Mouse (Mus musculus) B cell, adult 2 months (primary cell): ENCODE results near the gene Abhd14a.
A peak's percentile ranks its signal among the peaks of the same experiment; 100 is the strongest.

ENCODE experiments used
- DNase-seq, 2 experiments: peaks; one replicate each; pipeline ENCODE4 v3.0.0; 2022

Gene Abhd14a

DNA sequence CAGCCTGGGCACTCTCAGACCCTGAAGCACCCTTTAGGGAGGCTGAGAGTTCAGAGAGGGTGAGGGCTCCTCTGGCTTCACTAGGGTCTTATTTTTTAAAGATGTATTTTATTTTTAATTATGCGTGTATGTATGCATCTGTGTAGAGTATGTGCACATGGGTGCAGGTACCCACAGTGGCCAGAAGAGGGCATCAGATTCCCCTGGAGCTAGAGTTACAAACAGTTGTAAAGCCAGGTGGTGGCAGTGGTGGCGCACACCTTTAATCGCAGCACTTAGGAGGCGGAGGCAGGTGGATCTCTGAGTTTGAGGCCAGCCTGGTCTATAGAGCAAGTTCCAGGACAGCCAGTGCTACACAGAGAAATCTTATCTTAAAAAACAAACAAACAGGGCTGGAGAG lies 38.4 kb downstream of the Abhd14a start:
- no peak for DNase-seq

DNA sequence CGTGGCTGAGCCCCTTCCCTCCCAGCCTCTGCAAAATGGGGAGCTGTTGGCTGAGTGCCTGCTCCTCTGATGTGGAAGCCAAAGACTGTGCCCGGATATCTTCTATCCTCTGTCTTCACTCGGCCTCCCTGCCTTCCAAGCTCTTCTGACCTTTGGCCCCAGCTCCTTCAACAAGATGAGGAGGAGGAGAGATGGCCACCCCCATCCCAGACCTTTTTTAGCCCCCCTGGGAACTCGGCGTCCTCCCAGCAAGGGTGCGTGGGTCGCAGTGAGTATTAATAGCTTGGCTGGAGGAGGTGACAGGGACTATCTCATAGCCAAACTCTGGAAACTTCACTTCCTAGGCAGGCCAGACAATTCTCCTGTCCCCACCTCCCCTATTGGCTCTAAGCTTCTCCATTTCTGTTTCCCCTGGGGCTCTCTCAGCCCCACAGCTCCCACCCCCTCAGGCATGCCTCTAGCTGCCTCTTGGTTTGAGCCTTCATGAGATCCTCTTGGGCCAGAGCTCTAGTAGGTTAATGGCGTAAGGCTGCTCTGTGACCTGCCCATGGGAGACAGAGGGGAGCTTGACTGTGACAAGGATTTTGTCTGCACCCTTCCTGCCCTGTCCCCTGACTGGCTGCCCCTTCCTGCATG lies 40.9 kb downstream of the Abhd14a start:
- no peak for DNase-seq

DNA sequence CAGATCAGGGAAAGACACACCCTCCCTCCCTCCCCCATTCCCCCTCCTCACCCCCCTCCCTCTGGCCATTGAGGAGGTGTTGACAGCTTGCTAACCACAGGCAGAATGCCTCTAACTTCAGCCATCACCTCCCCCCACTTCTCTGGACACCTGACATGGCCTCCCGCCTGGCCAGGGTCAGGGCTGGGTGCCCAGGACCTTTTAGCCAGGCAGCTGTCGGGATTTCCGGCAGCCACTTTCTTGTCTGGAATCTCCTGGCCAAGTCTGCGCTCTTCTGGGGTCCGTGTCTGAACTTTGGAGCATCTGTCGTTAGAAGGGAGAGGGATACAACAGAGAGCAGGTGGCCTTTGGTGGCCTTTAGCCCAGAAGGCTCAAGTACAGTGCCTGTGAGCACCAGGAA lies 42.2 kb downstream of the Abhd14a start:
- DNase-seq = no peak

DNA sequence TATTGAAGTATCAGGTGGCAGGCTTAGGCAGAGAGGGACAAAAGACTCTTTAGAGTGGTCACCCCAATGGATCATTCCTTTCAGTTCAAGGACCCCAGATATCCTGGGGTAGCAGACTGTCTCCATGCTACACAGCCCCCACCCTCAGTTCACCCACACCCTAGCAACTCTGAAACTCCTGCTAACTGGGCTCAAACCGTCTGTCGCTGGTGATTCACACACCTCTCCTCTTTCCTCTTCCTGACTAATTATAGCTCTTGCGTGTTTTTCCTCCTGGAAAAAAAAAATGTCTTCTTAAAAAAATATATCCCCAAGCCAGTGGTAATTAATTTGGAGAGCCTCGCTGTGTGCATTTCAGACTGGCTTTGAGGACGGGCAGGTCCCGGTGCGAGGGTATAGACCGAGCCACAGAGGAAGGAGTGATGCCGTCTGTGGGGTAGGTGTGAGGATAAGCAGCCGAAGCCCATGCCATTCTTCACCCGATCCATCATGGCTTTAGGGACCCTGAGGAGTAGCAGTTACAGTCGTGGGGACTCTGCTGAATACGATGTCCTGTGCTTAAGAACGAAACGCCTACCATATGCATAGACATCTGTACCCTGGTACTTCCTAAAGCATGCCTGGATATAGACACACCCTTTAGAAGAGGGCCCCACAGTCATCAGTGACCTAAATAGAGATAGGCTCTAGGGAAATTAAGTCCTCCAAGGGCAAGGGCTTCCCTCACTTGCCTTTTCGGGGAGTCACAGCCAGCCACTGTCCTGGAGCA lies 44.7 kb downstream of the Abhd14a start:
- DNase-seq = no peak

DNA sequence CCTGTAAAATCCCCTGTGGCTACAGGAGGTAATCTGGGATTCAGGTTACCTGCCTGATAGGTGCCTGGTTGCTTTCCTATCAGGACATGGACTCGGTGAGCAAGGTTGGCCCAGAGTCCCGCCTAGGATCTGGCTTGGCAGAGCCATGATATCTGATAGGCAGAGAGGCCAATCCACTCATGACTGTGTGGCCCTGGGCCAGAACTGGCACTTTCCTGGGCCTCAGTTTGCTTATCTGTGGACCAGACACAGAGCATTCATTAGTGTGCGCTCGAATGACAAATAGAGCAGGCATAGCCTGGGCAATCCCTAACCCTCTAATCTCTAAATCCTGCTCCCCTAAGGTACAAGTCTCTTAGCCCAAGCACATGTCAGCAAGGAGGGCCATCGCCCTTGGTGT lies 45.3 kb downstream of the Abhd14a start:
- DNase-seq = no peak

DNA sequence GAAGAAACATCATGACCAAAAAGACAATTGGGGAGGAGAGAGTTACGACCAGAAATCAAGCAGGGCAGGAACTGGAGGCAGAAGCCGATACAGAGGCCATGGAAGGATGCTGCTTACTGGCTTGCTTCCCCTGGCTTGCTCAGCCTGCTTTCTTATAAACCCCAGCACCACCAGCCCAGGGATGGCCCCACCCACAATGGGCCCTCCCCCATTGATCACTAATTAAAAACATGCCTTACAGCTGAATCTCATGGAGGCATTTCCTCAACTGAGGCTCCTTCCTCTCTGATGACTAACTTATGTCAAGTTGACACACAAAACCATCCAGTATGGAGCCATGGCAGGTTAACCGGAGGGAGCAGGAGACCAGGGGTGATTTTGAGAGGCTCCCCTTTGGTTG lies 47.7 kb downstream of the Abhd14a start:
- DNase-seq = no peak

DNA sequence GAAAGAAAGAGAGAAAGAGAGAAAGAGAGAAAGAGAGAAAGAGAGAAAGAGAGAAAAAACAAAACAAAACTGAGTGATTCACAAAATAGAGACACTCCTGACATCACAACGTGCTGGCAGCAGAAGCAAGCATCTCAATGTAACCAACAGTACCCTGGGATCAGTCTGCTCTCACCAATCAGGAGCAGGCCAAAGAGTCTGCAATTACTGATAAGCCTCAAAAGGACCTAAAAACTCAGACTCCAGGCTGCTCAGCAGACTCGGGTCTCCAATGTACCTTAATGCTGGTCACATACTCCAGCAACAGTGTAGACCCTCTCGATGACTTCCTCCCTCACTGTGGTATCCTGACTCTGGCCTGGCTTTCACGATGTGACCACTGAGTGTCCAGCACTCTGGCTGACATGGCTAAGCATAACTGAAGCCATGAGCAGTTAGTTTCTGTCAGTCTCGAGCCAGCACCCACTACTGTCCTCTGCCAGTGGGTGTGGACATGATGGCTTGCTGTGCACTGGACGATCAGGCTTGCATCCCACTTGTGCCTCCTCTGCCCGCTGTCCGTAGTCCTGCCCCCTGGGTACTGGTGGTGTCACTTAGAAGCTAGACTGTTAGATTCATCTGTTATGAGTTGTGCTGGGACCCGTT lies 48.7 kb downstream of the Abhd14a start:
- no peak for DNase-seq

DNA sequence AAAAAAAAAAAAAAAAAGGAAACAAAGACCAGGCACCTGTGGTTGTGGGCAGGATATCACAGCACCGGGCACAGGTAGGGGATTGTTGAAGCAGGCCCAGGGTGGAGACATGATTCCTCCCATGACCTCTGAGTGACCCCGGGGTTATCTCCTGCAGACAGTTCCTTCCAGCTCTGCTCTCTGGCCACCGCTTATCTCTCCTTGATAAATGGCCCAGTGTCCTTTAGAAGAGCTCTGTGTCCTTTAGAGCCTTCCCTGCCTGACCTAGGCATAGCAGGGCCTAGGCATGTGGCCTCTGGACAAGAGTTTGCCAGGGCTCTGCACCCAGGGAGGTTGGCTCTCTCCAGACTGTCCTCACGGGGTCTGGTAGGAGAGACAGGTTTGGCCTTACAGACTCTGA lies 49.7 kb downstream of the Abhd14a start:
- DNase-seq = no peak

DNA sequence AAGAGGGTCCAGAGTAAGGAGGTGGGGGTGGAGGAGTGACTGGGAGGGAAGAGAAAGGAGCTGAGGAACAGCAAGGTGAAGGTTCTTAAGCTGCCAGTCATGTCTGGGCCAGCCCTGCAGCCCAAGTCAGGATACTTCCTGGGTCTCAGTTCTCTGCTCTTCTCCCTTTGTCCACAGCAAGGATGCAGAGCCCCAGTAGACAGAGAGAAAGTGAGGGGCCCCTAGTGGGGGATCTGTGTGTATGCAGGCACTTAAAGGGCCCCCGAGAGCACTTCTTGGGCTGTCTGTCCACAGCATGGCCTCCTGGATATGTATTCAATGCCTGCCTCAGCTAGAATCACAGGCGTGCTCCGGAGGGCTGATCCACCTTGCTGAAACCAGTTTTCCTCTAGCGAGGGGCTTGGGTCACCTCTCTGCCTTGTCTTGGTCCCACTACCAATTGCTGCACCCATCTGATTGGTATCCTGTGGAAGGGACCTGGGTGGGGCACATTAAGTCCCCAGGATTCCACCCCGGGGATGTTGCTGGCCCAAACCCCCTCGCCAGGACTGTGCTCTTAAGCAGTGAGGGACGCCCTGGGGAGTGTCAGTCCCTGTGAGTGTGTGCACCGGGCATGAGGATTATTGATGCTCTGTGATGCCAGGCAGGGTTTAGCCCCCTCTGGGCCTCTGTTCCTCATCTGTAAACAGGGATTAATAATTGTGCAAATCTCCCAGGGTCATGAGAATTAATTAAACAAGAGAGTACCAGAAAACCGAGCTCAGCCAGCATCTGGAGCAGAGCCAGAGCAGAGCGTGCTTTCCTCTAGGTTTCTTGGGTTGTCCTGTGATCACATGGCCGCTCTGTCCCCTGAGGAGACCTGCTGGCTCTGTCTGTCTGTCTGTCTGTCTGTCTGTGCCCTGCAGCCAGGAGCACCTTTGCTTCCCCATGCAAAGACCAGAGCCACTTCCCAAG lies 52.6 kb downstream of the Abhd14a start:
- peak; percentile 48 to 53 for DNase-seq

DNA sequence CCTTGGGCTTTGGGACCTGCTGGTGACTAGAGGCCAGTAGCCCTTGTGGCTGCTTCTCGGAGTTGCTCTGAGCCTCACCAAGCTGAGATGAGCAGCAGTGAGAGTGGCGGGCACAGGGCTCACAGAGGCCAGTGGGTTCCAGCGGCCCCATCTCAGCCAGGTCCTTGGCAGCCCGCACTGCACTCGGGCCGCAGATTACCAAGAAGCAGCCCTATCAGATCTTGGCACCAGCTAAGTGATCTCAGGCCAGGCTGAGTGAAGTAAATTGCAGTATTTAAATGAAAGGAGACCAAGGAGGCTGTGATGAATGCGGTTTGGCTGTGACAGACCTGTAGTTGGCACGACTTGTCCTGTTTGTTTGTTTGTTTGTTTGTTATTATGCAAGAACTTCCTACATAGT lies 53.9 kb downstream of the Abhd14a start:
- no peak for DNase-seq

DNA sequence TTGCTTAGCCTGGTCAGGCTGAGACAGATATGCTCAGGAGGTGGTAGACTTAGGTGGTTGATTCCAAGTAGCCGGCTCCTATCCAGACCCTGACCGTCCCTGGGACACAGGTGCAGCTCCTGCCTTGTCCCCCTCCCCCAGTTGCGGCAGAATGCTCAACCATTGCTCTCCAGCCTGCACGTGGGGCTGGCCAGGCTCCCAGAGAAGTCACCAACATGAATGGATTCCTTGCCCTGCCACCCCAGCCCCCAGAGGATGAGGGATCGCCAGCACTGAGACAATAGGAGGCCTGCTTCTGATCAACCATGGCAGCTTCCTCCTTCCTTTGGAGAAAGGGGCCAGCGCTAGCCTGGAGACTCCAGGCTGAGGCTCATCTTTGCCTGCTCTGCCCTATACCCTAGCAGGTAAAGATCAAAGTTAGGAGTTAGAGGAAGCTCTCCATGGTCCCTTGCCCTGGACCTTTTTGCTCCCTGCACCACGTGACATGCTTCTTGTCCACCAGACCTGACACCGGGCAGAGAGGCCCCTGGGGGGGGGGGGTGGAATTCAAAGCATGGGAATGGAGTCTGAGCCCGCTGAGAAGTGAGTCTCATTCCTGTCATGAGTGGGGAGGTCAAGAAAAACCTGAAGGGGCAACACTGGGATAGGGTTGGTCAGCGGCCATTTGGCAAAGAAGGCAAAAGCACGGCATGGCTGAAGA lies 54.5 kb downstream of the Abhd14a start:
- DNase-seq = no peak
